Mouse (Mus musculus): ENCODE measurements at regions not wholly inside any gene's neighbourhood (a gene's known extent, or its start where the extent isn't known, plus 50 kb on each side); places are given as distances from the start of the nearest gene placed in this dataset.

GRCm38 (mm10) chr12:73441326-73441725, 104.9 kb downstream of the Tmem30b start:
- TF ChIP-seq POLR2A (IDR thresholded peaks at IDR 0.05; ENCODE audit: insufficient read depth, low read length) = no peak
- TF ChIP-seq EP300 (IDR thresholded peaks at IDR 0.05; ENCODE audit: insufficient read depth, low read depth, low read length) = no peak
